Mouse (Mus musculus): ENCODE measurements around the gene Dtx2. TPM values are rescaled to one million over a fixed set of nuclear protein-coding genes. Genes with fewer than 3 reads are reported as not detected.

The Dtx2 gene
- polyA plus RNA-seq, 1 experiment from 2014 or later: 37.6 TPM

Other genes with a start within 250 kb of the Dtx2 start
- 0.14 TPM in 2 replicates for gene Styxl1, start 216.4 kb upstream of the Dtx2 start, polyA plus RNA-seq (2016; fragmentation: Nextera tagmentation; extraction: Ambion mirVana)
- 856 and 984 TPM in 2 replicates for gene Mdh2, start 216.3 kb upstream of the Dtx2 start, polyA plus RNA-seq (2016; fragmentation: Nextera tagmentation; extraction: Ambion mirVana)
- gene Srrm3, start 187.9 kb upstream of the Dtx2 start, polyA plus RNA-seq (2016; fragmentation: Nextera tagmentation; extraction: Ambion mirVana): 0.26 TPM in 1 of 2 replicates, not detected in the other
- 655 and 948 TPM in 2 replicates for gene Hspb1, start 106.9 kb upstream of the Dtx2 start, polyA plus RNA-seq (2016; fragmentation: Nextera tagmentation; extraction: Ambion mirVana)
- 202 and 227 TPM in 2 replicates for gene Ywhag, start 60.2 kb upstream of the Dtx2 start, polyA plus RNA-seq (2016; fragmentation: Nextera tagmentation; extraction: Ambion mirVana)
- gene Ssc4d, start 20.3 kb upstream of the Dtx2 start, polyA plus RNA-seq (2016; fragmentation: Nextera tagmentation; extraction: Ambion mirVana): 2.3 and 5.2 TPM in 2 replicates
- not detected in 2 replicates for gene Zp3, start 14.7 kb upstream of the Dtx2 start, polyA plus RNA-seq (2016; fragmentation: Nextera tagmentation; extraction: Ambion mirVana)
- gene Upk3b, start 43.7 kb downstream of the Dtx2 start, polyA plus RNA-seq (2016; fragmentation: Nextera tagmentation; extraction: Ambion mirVana): 78.3 and 81.2 TPM in 2 replicates
- 0.87 and 2.6 TPM in 2 replicates for gene Upk3bl, start 59.7 kb downstream of the Dtx2 start, polyA plus RNA-seq (2016; fragmentation: Nextera tagmentation; extraction: Ambion mirVana)
- 0.54 and 2.0 TPM in 2 replicates for gene Rasa4, start 89.1 kb downstream of the Dtx2 start, polyA plus RNA-seq (2016; fragmentation: Nextera tagmentation; extraction: Ambion mirVana)
- gene Polr2j, start 121.8 kb downstream of the Dtx2 start, polyA plus RNA-seq (2016; fragmentation: Nextera tagmentation; extraction: Ambion mirVana): 180 and 217 TPM in 2 replicates
- gene Lrwd1, start 141.3 kb downstream of the Dtx2 start, polyA plus RNA-seq (2016; fragmentation: Nextera tagmentation; extraction: Ambion mirVana): 31.5 and 42.2 TPM in 2 replicates
- 18.0 and 21.7 TPM in 2 replicates for gene Alkbh4, start 141.3 kb downstream of the Dtx2 start, polyA plus RNA-seq (2016; fragmentation: Nextera tagmentation; extraction: Ambion mirVana)
- 2.2 and 3.3 TPM in 2 replicates for gene Orai2, start 175.9 kb downstream of the Dtx2 start, polyA plus RNA-seq (2016; fragmentation: Nextera tagmentation; extraction: Ambion mirVana)
- 49.2 and 56.1 TPM in 2 replicates for gene Prkrip1, start 204.2 kb downstream of the Dtx2 start, polyA plus RNA-seq (2016; fragmentation: Nextera tagmentation; extraction: Ambion mirVana)

All from heart, embryonic 10.5 days (tissue).